Mouse (Mus musculus) heart, postnatal 0 days (tissue): ENCODE measurements around the gene Grid2. TPM values are rescaled to one million over a fixed set of nuclear protein-coding genes. Genes with fewer than 3 reads are reported as not detected.

Source experiments
- ATAC-seq: fragments of 200-750 bp; cut with Nextera tagmentation; 2 replicates; pipeline ENCODE4 v1.8.0; 2017; ENCODE audit warnings: low read depth, moderate number of reproducible peaks, moderate library complexity; ENCODE audit not compliant: insufficient read depth
- DNase-seq: peaks from one replicate; pipeline ENCODE4 v3.0.0-alpha.2; 2016; ENCODE audit warnings: low spot score
- H3K27ac ChIP-seq: fragments of 300-500 bp; sonication (generic); 2 replicates; pipeline ENCODE4 v1.5.1; 2014; ENCODE audit warnings: low read depth, mild to moderate bottlenecking
- H3K27me3 ChIP-seq: fragments of 300-500 bp; sonication (generic); 2 replicates; pipeline ENCODE4 v1.6.1; 2014; ENCODE audit warnings: low read length, mixed read lengths; ENCODE audit not compliant: control insufficient read depth, insufficient read depth
- H3K36me3 ChIP-seq: fragments of 300-500 bp; sonication (generic); replicated peaks from 2 replicates; pipeline ENCODE4 v1.6.1; 2014; ENCODE audit warnings: low read length, mixed read lengths; ENCODE audit not compliant: control insufficient read depth, insufficient read depth
- H3K4me1 ChIP-seq: fragments of 300-500 bp; sonication (generic); 2 replicates; pipeline ENCODE4 v1.6.1; 2014; ENCODE audit warnings: antibody characterized with exemption; ENCODE audit not compliant: control insufficient read depth, insufficient read depth
- H3K4me2 ChIP-seq: fragments of 300-500 bp; sonication (generic); 2 replicates; pipeline ENCODE4 v1.6.1; 2014; ENCODE audit warnings: low read depth, mild to moderate bottlenecking, low read length, moderate library complexity
- H3K4me3 ChIP-seq: fragments of 300-500 bp; sonication (generic); 2 replicates; pipeline ENCODE4 v1.5.1; 2014; ENCODE audit warnings: low read depth, low read length
- H3K9ac ChIP-seq: fragments of 300-500 bp; sonication (generic); replicated peaks from 2 replicates; pipeline ENCODE4 v1.6.1; 2014; ENCODE audit warnings: low read depth, low read length, mixed read lengths
- H3K9me3 ChIP-seq: fragments of 300-500 bp; sonication (generic); replicated peaks from 2 replicates; pipeline ENCODE4 v1.6.1; 2016; ENCODE audit warnings: low read length; ENCODE audit not compliant: control insufficient read depth
- CTCF ChIP-seq: IDR thresholded peaks from 2 replicates; pipeline ENCODE4 v1.5.1; 2016; ENCODE audit warnings: antibody characterized with exemption, control low read depth, low read depth
- EP300 ChIP-seq: IDR thresholded peaks from 2 replicates; pipeline ENCODE4 v1.6.1; 2016; ENCODE audit warnings: antibody characterized with exemption, low read depth
- WGBS: fragments of 180-500 bp; shearing (Covaris S2); extraction: QIAGEN DNeasy Blood & Tissue Kit; methylation state at CpG from one replicate; pipeline ENCODE4 v1.1.7; 2014; 5-methylcytosine and 5-hydroxymethylcytosine counted together
- polyA plus RNA-seq: library from polyadenylated mRNA; unstranded; fragments of >200 nt; fragmentation: Nextera tagmentation; extraction: Ambion mirVana; gene quantifications from 2 replicates; pipeline ENCODE4 v1.2.1, GENCODE M21; 2015
- total RNA-seq: library from RNA; depleted of rRNA; stranded (reverse); fragments of >200 nt; gene quantifications from 2 replicates; pipeline ENCODE4 v1.2.3, GENCODE M21; 2014; ENCODE audit warnings: low replicate concordance; rRNA removed

The Grid2 gene
- 0.27 and 0.43 TPM in 2 replicates for total RNA-seq
- 0.10 and 0.11 TPM in 2 replicates for polyA plus RNA-seq

DNA sequence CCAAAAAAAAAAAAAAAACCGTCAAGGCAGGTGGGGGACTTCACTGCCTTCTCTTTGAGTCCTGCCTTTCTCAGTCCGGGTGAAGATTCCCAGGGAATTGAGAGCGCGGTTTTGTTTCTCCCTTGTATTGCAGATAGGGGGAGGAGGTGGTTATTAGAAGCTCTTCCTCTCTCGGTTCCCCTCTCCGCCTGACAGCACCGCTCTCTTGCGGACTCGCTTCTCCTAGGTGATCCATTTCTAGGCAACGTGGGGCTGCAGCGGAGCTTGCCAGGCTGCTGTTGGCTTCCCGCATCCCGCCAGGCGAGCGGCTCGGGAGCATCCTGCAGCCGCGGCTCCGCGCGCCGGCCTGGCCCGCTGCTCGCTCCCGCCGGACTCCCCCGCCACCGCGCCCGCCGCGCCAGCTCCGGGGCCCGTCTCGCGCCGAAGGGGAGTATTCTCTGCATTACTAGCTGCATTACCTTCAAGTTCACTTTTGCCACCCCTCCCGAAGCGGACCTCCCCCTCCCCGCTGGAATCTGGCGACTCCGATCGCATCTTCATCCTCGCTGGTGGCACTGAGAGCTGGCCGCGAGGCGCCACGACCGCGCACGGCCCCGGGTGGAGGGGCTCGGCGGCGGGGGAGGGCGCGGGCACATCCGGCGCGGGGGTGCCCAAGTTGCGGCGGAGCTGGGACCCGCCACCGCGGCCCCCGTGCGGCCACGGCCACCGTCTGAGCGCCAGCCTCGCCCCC, at the start of gene Grid2:
Grid2 (plus strand) TSS at position 51 of the 730 bp plus-strand sequence.
- H3K27me3 ChIP-seq: peaks cover 43% of the 10 kb centered on the region
- H3K9ac ChIP-seq: peak within 1 kb of the TSS; percentile 24; the same call in 1 of the 2 replicates
- no peaks in the 10 kb centered on the region for H3K9me3 ChIP-seq
- ATAC-seq: no peak
- H3K36me3 ChIP-seq: no peaks in the 10 kb centered on the region
- H3K4me2 ChIP-seq: peak within 1 kb of the TSS; percentile 91
- no peak within 1 kb of the TSS for H3K27ac ChIP-seq
- DNase-seq: peak; percentile 8
- TF ChIP-seq EP300 (no peak), CTCF (no peak)
- H3K4me1 ChIP-seq: no peaks in the 10 kb centered on the region
- under 1% methylated on average over 64 of the region's 71 CpGs for WGBS
- H3K4me3 ChIP-seq: peak within 1 kb of the TSS; percentile 60

- Histone ChIP-seq H3K27me3 (peaks cover 21% of the 10 kb centered on the region; the same call in 1 of the 2 replicates), H3K27ac (no peak overlapping the region), H3K9ac (no peak overlapping the region), H3K4me2 (no peak overlapping the region), H3K36me3 (no peaks in the 10 kb centered on the region), H3K9me3 (no peaks in the 10 kb centered on the region), H3K4me1 (no peaks in the 10 kb centered on the region), H3K4me3 (no peak overlapping the region)
- DNase-seq (no peak), ATAC-seq (no peak)
- no peak for TF ChIP-seq CTCF
- no peak for TF ChIP-seq EP300
Measured at GRCm38 (mm10) chr6:63250738-63251137, 4.9 kb upstream of the Grid2 start.

GRCm38 (mm10) chr6:63256556-63257405, 1.1 kb downstream of the Grid2 start:
- no peak for TF ChIP-seq EP300
- no peak for TF ChIP-seq CTCF
- ATAC-seq: no peak
- Histone ChIP-seq H3K4me1 (no peaks in the 10 kb centered on the region), H3K4me3 (peak overlapping the region; percentile 60), H3K9me3 (no peaks in the 10 kb centered on the region), H3K36me3 (no peaks in the 10 kb centered on the region), H3K9ac (peak overlapping the region; percentile 30; the same call in 1 of the 2 replicates), H3K27ac (no peak overlapping the region), H3K4me2 (peak overlapping the region; percentile 91), H3K27me3 (peaks cover 43% of the 10 kb centered on the region)
- under 1% methylated on average over 49 of the region's 49 CpGs for WGBS
- no peak for DNase-seq

GRCm38 (mm10) chr6:63257406-63257845, 1.8 kb downstream of the Grid2 start:
- no peak overlapping the region for H3K27ac ChIP-seq
- TF ChIP-seq EP300 (no peak), CTCF (no peak)
- H3K4me2 ChIP-seq: peak overlapping the region; percentile 91
- H3K4me1 ChIP-seq: no peaks in the 10 kb centered on the region
- 0 out of 2 replicates have a peak overlapping the region, but pooled peaks have one; percentile 30 for H3K9ac ChIP-seq
- no peaks in the 10 kb centered on the region for H3K36me3 ChIP-seq
- WGBS: under 1% methylated on average over 42 of the region's 42 CpGs
- H3K27me3 ChIP-seq: peaks cover 43% of the 10 kb centered on the region
- no peak for DNase-seq
- ATAC-seq: peak; percentile 60
- H3K4me3 ChIP-seq: peak overlapping the region; percentile 60
- no peaks in the 10 kb centered on the region for H3K9me3 ChIP-seq

GRCm38 (mm10) chr6:63257876-63258275, 2.2 kb downstream of the Grid2 start:
- DNase-seq (no peak), ATAC-seq (no peak)
- H3K36me3 ChIP-seq: no peaks in the 10 kb centered on the region
- H3K4me3 ChIP-seq: peak overlapping the region; percentile 60
- H3K27me3 ChIP-seq: peaks cover 43% of the 10 kb centered on the region
- 2% methylated on average over 11 of the region's 11 CpGs for WGBS
- TF ChIP-seq CTCF: no peak
- TF ChIP-seq EP300: no peak
- no peak overlapping the region for H3K27ac ChIP-seq
- H3K9me3 ChIP-seq: no peaks in the 10 kb centered on the region
- H3K4me2 ChIP-seq: peak overlapping the region; percentile 91
- H3K4me1 ChIP-seq: no peaks in the 10 kb centered on the region
- no peak overlapping the region for H3K9ac ChIP-seq
